Mouse (Mus musculus) heart, postnatal 0 days (tissue): ENCODE measurements around the gene Tbkbp1. TPM values are rescaled to one million over a fixed set of nuclear protein-coding genes. Genes with fewer than 3 reads are reported as not detected.

Experiments
- ATAC-seq: fragments of 200-750 bp; cut with Nextera tagmentation; 2 replicates; pipeline ENCODE4 v1.8.0; 2017; ENCODE audit warnings: low read depth, moderate number of reproducible peaks, moderate library complexity; ENCODE audit not compliant: insufficient read depth
- DNase-seq: peaks from one replicate; pipeline ENCODE4 v3.0.0-alpha.2; 2016; ENCODE audit warnings: low spot score
- H3K27ac ChIP-seq: fragments of 300-500 bp; sonication (generic); 2 replicates; pipeline ENCODE4 v1.5.1; 2014; ENCODE audit warnings: low read depth, mild to moderate bottlenecking
- H3K27me3 ChIP-seq: fragments of 300-500 bp; sonication (generic); 2 replicates; pipeline ENCODE4 v1.6.1; 2014; ENCODE audit warnings: low read length, mixed read lengths; ENCODE audit not compliant: control insufficient read depth, insufficient read depth
- H3K36me3 ChIP-seq: fragments of 300-500 bp; sonication (generic); replicated peaks from 2 replicates; pipeline ENCODE4 v1.6.1; 2014; ENCODE audit warnings: low read length, mixed read lengths; ENCODE audit not compliant: control insufficient read depth, insufficient read depth
- H3K4me1 ChIP-seq: fragments of 300-500 bp; sonication (generic); 2 replicates; pipeline ENCODE4 v1.6.1; 2014; ENCODE audit warnings: antibody characterized with exemption; ENCODE audit not compliant: control insufficient read depth, insufficient read depth
- H3K4me2 ChIP-seq: fragments of 300-500 bp; sonication (generic); 2 replicates; pipeline ENCODE4 v1.6.1; 2014; ENCODE audit warnings: low read depth, mild to moderate bottlenecking, low read length, moderate library complexity
- H3K4me3 ChIP-seq: fragments of 300-500 bp; sonication (generic); 2 replicates; pipeline ENCODE4 v1.5.1; 2014; ENCODE audit warnings: low read depth, low read length
- H3K9ac ChIP-seq: fragments of 300-500 bp; sonication (generic); replicated peaks from 2 replicates; pipeline ENCODE4 v1.6.1; 2014; ENCODE audit warnings: low read depth, low read length, mixed read lengths
- H3K9me3 ChIP-seq: fragments of 300-500 bp; sonication (generic); replicated peaks from 2 replicates; pipeline ENCODE4 v1.6.1; 2016; ENCODE audit warnings: low read length; ENCODE audit not compliant: control insufficient read depth
- CTCF ChIP-seq: IDR thresholded peaks from 2 replicates; pipeline ENCODE4 v1.5.1; 2016; ENCODE audit warnings: antibody characterized with exemption, control low read depth, low read depth
- EP300 ChIP-seq: IDR thresholded peaks from 2 replicates; pipeline ENCODE4 v1.6.1; 2016; ENCODE audit warnings: antibody characterized with exemption, low read depth
- WGBS: fragments of 180-500 bp; shearing (Covaris S2); extraction: QIAGEN DNeasy Blood & Tissue Kit; methylation state at CpG from one replicate; pipeline ENCODE4 v1.1.7; 2014; 5-methylcytosine and 5-hydroxymethylcytosine counted together
- polyA plus RNA-seq: library from polyadenylated mRNA; unstranded; fragments of >200 nt; fragmentation: Nextera tagmentation; extraction: Ambion mirVana; gene quantifications from 2 replicates; pipeline ENCODE4 v1.2.1, GENCODE M21; 2015
- total RNA-seq: library from RNA; depleted of rRNA; stranded (reverse); fragments of >200 nt; gene quantifications from 2 replicates; pipeline ENCODE4 v1.2.3, GENCODE M21; 2014; ENCODE audit warnings: low replicate concordance

The Tbkbp1 gene
- total and polyA plus RNA-seq, 2 experiments from 2014 or later = 2.8 to 8.9 TPM

- WGBS = 88% methylated on average over 3 of the region's 3 CpGs
- H3K27me3 ChIP-seq = no peaks in the 10 kb centered on the region
- H3K4me2 ChIP-seq = no peak overlapping the region
- TF ChIP-seq EP300 = no peak
- no peak for TF ChIP-seq CTCF
- no peak overlapping the region for H3K9ac ChIP-seq
- no peak overlapping the region for H3K4me3 ChIP-seq
- H3K4me1 ChIP-seq = no peaks in the 10 kb centered on the region; the same call in 1 of the 2 replicates
- ATAC-seq (no peak), DNase-seq (no peak)
- no peaks in the 10 kb centered on the region for H3K9me3 ChIP-seq
- H3K27ac ChIP-seq = no peak overlapping the region
- peaks cover 74% of the 10 kb centered on the region for H3K36me3 ChIP-seq
These were observed 31.2 kb upstream of the Tbkbp1 start for GRCm38 (mm10) chr11:97182446-97182845.

GRCm38 (mm10) chr11:97181061-97181460 lies 29.8 kb upstream of the Tbkbp1 start:
- H3K27ac ChIP-seq = no peak overlapping the region
- 85% methylated on average over 5 of the region's 5 CpGs for WGBS

DNA sequence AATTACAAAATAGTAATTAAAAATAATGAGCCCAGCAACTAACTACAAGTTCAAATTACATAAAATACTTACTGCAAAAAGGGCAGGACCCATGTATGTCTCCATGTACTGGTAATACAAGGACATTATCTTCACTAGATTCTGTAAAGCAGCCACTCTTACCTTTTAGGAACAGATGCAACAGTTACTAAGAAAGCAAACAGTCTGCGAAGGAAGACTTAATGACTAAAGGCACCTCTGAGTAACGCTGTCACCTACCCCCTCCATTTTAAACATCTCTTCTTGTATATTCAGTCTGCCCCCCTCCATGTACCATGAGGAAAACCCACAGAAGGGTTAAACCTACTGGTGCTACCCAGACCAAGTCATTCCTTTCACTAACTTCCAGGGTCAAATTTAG lies 26.9 kb upstream of the Tbkbp1 start:
- TF ChIP-seq EP300 (no peak), CTCF (no peak)
- no peak overlapping the region for H3K27ac ChIP-seq
- no peaks in the 10 kb centered on the region for H3K4me1 ChIP-seq
- no peaks in the 10 kb centered on the region for H3K27me3 ChIP-seq
- ATAC-seq (no peak), DNase-seq (no peak)
- no peak overlapping the region for H3K4me2 ChIP-seq
- H3K36me3 ChIP-seq = peaks cover 99% of the 10 kb centered on the region
- H3K9ac ChIP-seq = no peak overlapping the region
- H3K9me3 ChIP-seq = no peaks in the 10 kb centered on the region
- H3K4me3 ChIP-seq = no peak overlapping the region
- 97% methylated on average over 2 of the region's 2 CpGs for whole genome bisulfite sequencing

More at GRCm38 (mm10) chr11:97181061-97181460, 29.8 kb upstream of the Tbkbp1 start:
- Histone ChIP-seq H3K9ac (no peak overlapping the region), H3K4me3 (no peak overlapping the region), H3K4me2 (no peak overlapping the region), H3K4me1 (no peaks in the 10 kb centered on the region), H3K36me3 (peaks cover 87% of the 10 kb centered on the region), H3K9me3 (no peaks in the 10 kb centered on the region), H3K27me3 (no peaks in the 10 kb centered on the region)
- no peak for TF ChIP-seq EP300
- no peak for TF ChIP-seq CTCF
- ATAC-seq = no peak
- DNase-seq = no peak

DNA sequence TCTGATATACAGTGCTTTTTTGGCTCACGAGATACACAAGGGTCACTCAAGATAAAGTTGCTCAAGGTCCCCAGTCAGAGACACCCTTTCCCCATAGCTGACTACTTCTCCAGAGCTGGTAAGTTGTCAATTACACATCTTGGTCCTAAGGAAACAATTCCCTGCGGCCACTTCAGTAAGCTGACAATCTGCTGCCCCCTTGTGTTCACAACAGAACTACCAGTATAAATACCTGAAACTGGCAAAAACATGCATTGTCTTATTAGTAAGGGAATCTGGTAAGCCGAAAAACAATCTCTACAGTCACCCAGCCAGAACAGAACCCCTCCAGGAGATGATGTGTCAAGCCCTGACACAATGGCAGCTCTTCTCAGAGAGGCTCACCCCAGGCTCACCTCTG lies 25.6 kb upstream of the Tbkbp1 start:
- H3K27me3 ChIP-seq = no peaks in the 10 kb centered on the region
- no peak overlapping the region for H3K9ac ChIP-seq
- H3K4me3 ChIP-seq = no peak overlapping the region
- DNase-seq (peak; percentile 46), ATAC-seq (no peak)
- no peak overlapping the region for H3K4me2 ChIP-seq
- no peaks in the 10 kb centered on the region for H3K4me1 ChIP-seq
- H3K27ac ChIP-seq = no peak overlapping the region
- 40% methylated on average over 3 of the region's 3 CpGs for whole genome bisulfite sequencing
- H3K36me3 ChIP-seq = peaks cover 99% of the 10 kb centered on the region
- TF ChIP-seq CTCF (peak; percentile 68), EP300 (no peak)
- H3K9me3 ChIP-seq = no peaks in the 10 kb centered on the region

DNA sequence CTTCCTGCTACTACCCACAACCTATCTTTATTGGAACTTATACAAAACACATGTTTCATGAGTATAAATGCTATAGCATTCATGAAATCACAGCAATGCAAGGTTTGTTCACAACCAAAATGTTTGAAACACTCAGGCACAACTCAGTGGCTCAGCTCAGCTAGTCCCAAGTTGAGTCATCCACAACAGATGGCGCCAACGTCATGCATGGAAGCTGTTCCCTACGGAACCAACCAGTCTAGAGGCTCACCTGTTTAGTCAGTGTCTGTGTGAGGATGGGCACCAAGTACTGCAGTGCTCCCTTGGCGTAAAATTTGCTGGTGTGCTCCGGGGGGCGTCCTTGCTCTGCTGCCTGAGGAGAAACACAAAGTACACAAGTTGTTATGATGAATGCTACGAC lies 24.2 kb upstream of the Tbkbp1 start:
- DNase-seq = no peak
- Histone ChIP-seq H3K27me3 (no peaks in the 10 kb centered on the region), H3K9ac (no peak overlapping the region), H3K4me3 (no peak overlapping the region), H3K9me3 (no peaks in the 10 kb centered on the region), H3K4me2 (no peak overlapping the region), H3K36me3 (peaks cover 99% of the 10 kb centered on the region), H3K4me1 (no peaks in the 10 kb centered on the region), H3K27ac (no peak overlapping the region)
- ATAC-seq = no peak
- TF ChIP-seq EP300 (no peak), CTCF (no peak)
- 89% methylated on average over 7 of the region's 7 CpGs for WGBS

- ATAC-seq (no peak), DNase-seq (no peak)
- Histone ChIP-seq H3K9ac (no peak overlapping the region), H3K4me1 (no peaks in the 10 kb centered on the region), H3K4me3 (no peak overlapping the region), H3K9me3 (no peaks in the 10 kb centered on the region), H3K4me2 (no peak overlapping the region), H3K36me3 (peaks cover 81% of the 10 kb centered on the region), H3K27me3 (no peaks in the 10 kb centered on the region), H3K27ac (no peak overlapping the region)
- 64% methylated on average over 6 of the region's 6 CpGs for WGBS
- TF ChIP-seq CTCF (no peak), EP300 (no peak)
These were observed 9.0 kb upstream of the Tbkbp1 start for GRCm38 (mm10) chr11:97160341-97160740.
